Mouse (Mus musculus) heart, embryonic 13.5 days (tissue): ENCODE data around the gene Psme3. TPM values are rescaled to one million over a fixed set of nuclear protein-coding genes. Genes with fewer than 3 reads are reported as not detected.

Experiments
- ATAC-seq: fragments of 200-750 bp; cut with Nextera tagmentation; 2 replicates; pipeline ENCODE4 v1.8.0; 2017; ENCODE audit warnings: moderate TSS enrichment; ENCODE audit not compliant: insufficient number of reproducible peaks, low FRiP score, low TSS enrichment; ENCODE audit errors: extremely low read depth
- H3K27ac ChIP-seq: fragments of 300-500 bp; sonication (generic); replicated peaks from 2 replicates; pipeline ENCODE4 v1.5.1; 2015; ENCODE audit warnings: moderate library complexity, mild to moderate bottlenecking, inconsistent platforms
- H3K27me3 ChIP-seq: fragments of 300-500 bp; sonication (generic); replicated peaks from 2 replicates; pipeline ENCODE4 v1.6.1; 2015; ENCODE audit warnings: mild to moderate bottlenecking, inconsistent platforms
- H3K36me3 ChIP-seq: fragments of 300-500 bp; sonication (generic); 2 replicates; pipeline ENCODE4 v1.6.1; 2015; ENCODE audit warnings: mild to moderate bottlenecking, inconsistent platforms
- H3K4me1 ChIP-seq: fragments of 300-500 bp; sonication (generic); 2 replicates; pipeline ENCODE4 v1.6.1; 2015; ENCODE audit warnings: inconsistent platforms
- H3K4me2 ChIP-seq: fragments of 300-500 bp; sonication (generic); 2 replicates; pipeline ENCODE4 v1.6.1; 2015; ENCODE audit warnings: inconsistent platforms, mild to moderate bottlenecking, moderate library complexity
- H3K4me3 ChIP-seq: fragments of 300-500 bp; sonication (generic); 2 replicates; pipeline ENCODE4 v1.5.1; 2015; ENCODE audit warnings: moderate library complexity, mild to moderate bottlenecking, inconsistent platforms
- H3K9ac ChIP-seq: fragments of 300-500 bp; sonication (generic); 2 replicates; pipeline ENCODE4 v1.6.1; 2015; ENCODE audit warnings: inconsistent platforms, mild to moderate bottlenecking, moderate library complexity
- H3K9me3 ChIP-seq: fragments of 300-500 bp; sonication (generic); 2 replicates; pipeline ENCODE4 v1.6.1; 2016; ENCODE audit warnings: inconsistent platforms
- WGBS: fragments of 180-500 bp; shearing (Covaris S2); methylation state at CpG from one replicate; pipeline ENCODE4 v1.1.7; 2015; ENCODE audit warnings: mixed read lengths; 5-methylcytosine and 5-hydroxymethylcytosine counted together
- polyA plus RNA-seq: library from polyadenylated mRNA; unstranded; fragments of >200 nt; fragmentation: Nextera tagmentation; extraction: Ambion mirVana; gene quantifications from 2 replicates; pipeline ENCODE4 v1.2.1, GENCODE M21; 2015

Gene Psme3
- 99.0 and 105 TPM in 2 replicates for polyA plus RNA-seq

- H3K27me3 ChIP-seq: no peaks in the 10 kb centered on the region
- peak within 1 kb of the TSS; percentile 87 for H3K27ac ChIP-seq
- ATAC-seq: peak; percentile 83
- peaks cover 17% of the 10 kb centered on the region for H3K4me1 ChIP-seq
- H3K9ac ChIP-seq: peak within 1 kb of the TSS; percentile 97
- H3K4me3 ChIP-seq: peak within 1 kb of the TSS; percentile 88
- H3K4me2 ChIP-seq: peak within 1 kb of the TSS; percentile 83
- H3K9me3 ChIP-seq: no peaks in the 10 kb centered on the region
- WGBS: under 1% methylated on average over 58 of the region's 62 CpGs
- H3K36me3 ChIP-seq: peaks cover 32% of the 10 kb centered on the region
Measured at GRCm38 (mm10) chr11:101315665-101316500, at the start of gene Psme3. Psme3 (plus strand) TSS chr11:101316213.

GRCm38 (mm10) chr11:101269577-101270116 lies 46.4 kb upstream of the Psme3 start:
- Histone ChIP-seq H3K9ac (no peak overlapping the region), H3K27me3 (peaks cover 35% of the 10 kb centered on the region), H3K36me3 (peaks cover 10% of the 10 kb centered on the region; the same call in 1 of the 2 replicates), H3K27ac (no peak overlapping the region), H3K4me3 (no peak overlapping the region), H3K9me3 (no peaks in the 10 kb centered on the region), H3K4me1 (peaks cover 23% of the 10 kb centered on the region), H3K4me2 (peak overlapping the region; percentile 31)
- no peak for ATAC-seq
- 15% methylated on average over 10 of the region's 10 CpGs for WGBS

- H3K4me3 ChIP-seq: no peak overlapping the region
- H3K9me3 ChIP-seq: no peaks in the 10 kb centered on the region
- no peak overlapping the region for H3K27ac ChIP-seq
- H3K4me2 ChIP-seq: no peak overlapping the region
- no peak overlapping the region for H3K9ac ChIP-seq
- peaks cover 8% of the 10 kb centered on the region for H3K27me3 ChIP-seq
- peaks cover 22% of the 10 kb centered on the region for H3K36me3 ChIP-seq
- peaks cover 24% of the 10 kb centered on the region for H3K4me1 ChIP-seq
- no peak for ATAC-seq
- WGBS: 88% methylated on average over 3 of the region's 3 CpGs
Measured at GRCm38 (mm10) chr11:101272446-101272845, 43.6 kb upstream of the Psme3 start.

- Histone ChIP-seq H3K9me3 (no peaks in the 10 kb centered on the region), H3K27me3 (0 out of 2 replicates have a peak, but pooled peaks cover under 1% of the 10 kb centered on the region), H3K4me2 (no peak overlapping the region), H3K36me3 (peaks cover 25% of the 10 kb centered on the region), H3K4me3 (no peak overlapping the region), H3K4me1 (peaks cover 32% of the 10 kb centered on the region), H3K27ac (no peak overlapping the region), H3K9ac (no peak overlapping the region)
- WGBS: 73% methylated on average over 4 of the region's 4 CpGs
- ATAC-seq: no peak
Measured at GRCm38 (mm10) chr11:101275309-101275708, 40.7 kb upstream of the Psme3 start.

GRCm38 (mm10) chr11:101276319-101277070 lies 39.5 kb upstream of the Psme3 start:
- H3K4me2 ChIP-seq: peak overlapping the region; percentile 82
- H3K36me3 ChIP-seq: peaks cover 25% of the 10 kb centered on the region
- no peaks in the 10 kb centered on the region for H3K9me3 ChIP-seq
- WGBS: 30% methylated on average over 27 of the region's 27 CpGs
- H3K27me3 ChIP-seq: peaks cover 9% of the 10 kb centered on the region; the same call in 1 of the 2 replicates
- ATAC-seq: no peak
- peak overlapping the region; percentile 33 for H3K9ac ChIP-seq
- H3K27ac ChIP-seq: no peak overlapping the region
- H3K4me3 ChIP-seq: 0 out of 2 replicates have a peak overlapping the region, but pooled peaks have one; percentile 14
- H3K4me1 ChIP-seq: peaks cover 32% of the 10 kb centered on the region

- no peak for ATAC-seq
- no peak overlapping the region for H3K27ac ChIP-seq
- H3K4me2 ChIP-seq: peak overlapping the region; percentile 82
- peaks cover 9% of the 10 kb centered on the region; the same call in 1 of the 2 replicates for H3K27me3 ChIP-seq
- H3K4me3 ChIP-seq: peak overlapping the region; percentile 84
- peak overlapping the region; percentile 90 for H3K9ac ChIP-seq
- 64% methylated on average over 12 of the region's 12 CpGs for WGBS
- no peaks in the 10 kb centered on the region for H3K9me3 ChIP-seq
- peaks cover 25% of the 10 kb centered on the region for H3K36me3 ChIP-seq
- peaks cover 32% of the 10 kb centered on the region for H3K4me1 ChIP-seq
Measured at GRCm38 (mm10) chr11:101277381-101278222, 38.4 kb upstream of the Psme3 start.

GRCm38 (mm10) chr11:101278223-101279192 lies 37.5 kb upstream of the Psme3 start, which contains the start of the genes Cntd1 and Coa3:
Cntd1 (plus strand) TSS chr11:101279012.
Coa3 (minus strand) TSS chr11:101279114.
- Histone ChIP-seq H3K4me3 (peak within 1 kb of the TSS; percentile 84), H3K4me1 (peaks cover 32% of the 10 kb centered on the region), H3K27me3 (peaks cover 9% of the 10 kb centered on the region; the same call in 1 of the 2 replicates), H3K4me2 (peak within 1 kb of the TSS; percentile 82), H3K9me3 (no peaks in the 10 kb centered on the region), H3K9ac (peak within 1 kb of the TSS; percentile 90), H3K27ac (peak within 1 kb of the TSS; percentile 76), H3K36me3 (peaks cover 25% of the 10 kb centered on the region)
- ATAC-seq: peak; percentile 76; the same call in 1 of the 2 replicates
- 7% methylated on average over 45 of the region's 45 CpGs for WGBS

- Histone ChIP-seq H3K27ac (no peak overlapping the region), H3K4me3 (peak overlapping the region; percentile 84), H3K27me3 (peaks cover 9% of the 10 kb centered on the region; the same call in 1 of the 2 replicates), H3K36me3 (peaks cover 21% of the 10 kb centered on the region), H3K4me1 (peaks cover 32% of the 10 kb centered on the region), H3K9me3 (no peaks in the 10 kb centered on the region), H3K4me2 (peak overlapping the region; percentile 82), H3K9ac (peak overlapping the region; percentile 61)
- 52% methylated on average over 14 of the region's 14 CpGs for WGBS
- no peak for ATAC-seq
Measured at GRCm38 (mm10) chr11:101279193-101279569, 36.8 kb upstream of the Psme3 start.

GRCm38 (mm10) chr11:101280837-101281236 lies 35.2 kb upstream of the Psme3 start:
- WGBS: 44% methylated on average over 7 of the region's 7 CpGs
- Histone ChIP-seq H3K27me3 (peaks cover 9% of the 10 kb centered on the region; the same call in 1 of the 2 replicates), H3K36me3 (peaks cover 32% of the 10 kb centered on the region), H3K9me3 (no peaks in the 10 kb centered on the region), H3K9ac (no peak overlapping the region), H3K4me1 (peaks cover 32% of the 10 kb centered on the region), H3K4me2 (no peak overlapping the region), H3K27ac (no peak overlapping the region), H3K4me3 (no peak overlapping the region)
- no peak for ATAC-seq
